Mouse (Mus musculus) heart, adult 2 months (tissue): ENCODE measurements around the gene Dnmt3b. TPM values are rescaled to one million over a fixed set of nuclear protein-coding genes. Genes with fewer than 3 reads are reported as not detected.

Experiments used
- DNase-seq, 2 experiments: peaks; one replicate each; pipeline ENCODE4 v3.0.0; 2021
- H3K27ac ChIP-seq: fragments of 200-600 bp; 2 replicates; pipeline ENCODE4 v1.8.1; 2022
- H3K27me3 ChIP-seq: fragments of 200-500 bp; 2 replicates; pipeline ENCODE4 v1.6.1; 2012; ENCODE audit warnings: mild to moderate bottlenecking, low read length, inconsistent platforms, mixed read lengths; ENCODE audit not compliant: control insufficient read depth, insufficient read depth
- H3K36me3 ChIP-seq: fragments of 200-500 bp; 2 replicates; pipeline ENCODE4 v1.6.1; 2012; ENCODE audit warnings: low read length, inconsistent platforms; ENCODE audit not compliant: control insufficient read depth, insufficient read depth
- H3K4me1 ChIP-seq: fragments of 200-500 bp; 2 replicates; pipeline ENCODE4 v1.6.1; 2011; ENCODE audit warnings: low read length; ENCODE audit not compliant: control insufficient read depth, insufficient read depth
- H3K4me3 ChIP-seq: fragments of 200-600 bp; 2 replicates; pipeline ENCODE4 v1.8.1; 2022
- H3K79me2 ChIP-seq: fragments of 200-500 bp; replicated peaks from 2 replicates; pipeline ENCODE4 v1.6.1; 2012; ENCODE audit warnings: mild to moderate bottlenecking, inconsistent platforms, low read length, moderate library complexity, mixed read lengths; ENCODE audit not compliant: control insufficient read depth, insufficient read depth
- H3K9ac ChIP-seq: fragments of 200-500 bp; 2 replicates; pipeline ENCODE4 v1.6.1; 2012; ENCODE audit warnings: low read depth, mild to moderate bottlenecking, control low read depth, inconsistent platforms, low read length, mixed read lengths
- CTCF ChIP-seq: fragments of 200-600 bp; IDR thresholded peaks from 2 replicates; pipeline ENCODE4 v1.8.1; 2022; ENCODE audit warnings: antibody characterized with exemption, mild to moderate bottlenecking, moderate library complexity
- EP300 ChIP-seq: fragments of 200-500 bp; IDR thresholded peaks from 2 replicates; pipeline ENCODE4 v1.6.1; 2011; ENCODE audit warnings: low read depth, low read length, control low read depth; ENCODE audit not compliant: insufficient read depth
- POLR2A ChIP-seq: fragments of 200-500 bp; IDR thresholded peaks from 2 replicates; pipeline ENCODE4 v1.6.1; 2011; ENCODE audit warnings: mild to moderate bottlenecking, low read depth, low read length, control low read depth; ENCODE audit not compliant: insufficient read depth
- WGBS: fragments of 180-500 bp; shearing (Covaris S2); methylation state at CpG from one replicate; pipeline ENCODE4 v1.1.7; 2018; 5-methylcytosine and 5-hydroxymethylcytosine counted together
- intact Hi-C: fragments of 180-260 bp; cut with DNase I; formaldehyde crosslinking; loops from one replicate; pipeline ENCODE4 v1.15.1; 2025
- polyA plus RNA-seq: library from polyadenylated mRNA; depleted of rRNA; stranded (reverse); fragments of >200 nt; gene quantifications from 2 replicates; pipeline ENCODE4 v1.2.3, GENCODE M21; 2012
- total RNA-seq, 2 experiments: library from RNA; stranded (reverse); gene quantifications; 2 replicates each; pipeline ENCODE4 v1.2.3; 2021

Gene Dnmt3b
- total and polyA plus RNA-seq, 3 experiments, result 0.84 to 1.6 (median 1.0) TPM

- H3K4me3 ChIP-seq, result no peak overlapping the region
- 56% methylated on average over 13 of the region's 13 CpGs for WGBS
- no peak overlapping the region for H3K9ac ChIP-seq
- TF ChIP-seq POLR2A (no peak), EP300 (no peak), CTCF (no peak)
- intact Hi-C loops, result no loop called here
- no peaks in the 10 kb centered on the region for H3K79me2 ChIP-seq
- H3K4me1 ChIP-seq, result peaks cover 5% of the 10 kb centered on the region
- peak; percentile 62 to 81 for DNase-seq
- H3K27me3 ChIP-seq, result no peaks in the 10 kb centered on the region
- H3K36me3 ChIP-seq, result no peaks in the 10 kb centered on the region
- no peak overlapping the region for H3K27ac ChIP-seq
Observed at GRCm38 (mm10) chr2:153607870-153608515, 41.3 kb upstream of the Dnmt3b start.

- Histone ChIP-seq H3K4me1 (peaks cover 5% of the 10 kb centered on the region), H3K27ac (no peak overlapping the region), H3K4me3 (no peak overlapping the region), H3K36me3 (no peaks in the 10 kb centered on the region), H3K79me2 (no peaks in the 10 kb centered on the region), H3K27me3 (no peaks in the 10 kb centered on the region), H3K9ac (no peak overlapping the region)
- intact Hi-C loops, result no loop called here
- 61% methylated on average over 8 of the region's 8 CpGs for WGBS
- no peak for TF ChIP-seq EP300
- no peak for TF ChIP-seq CTCF
- TF ChIP-seq POLR2A, result no peak
- DNase-seq, result peak in 1 of 2 experiments; percentile 35
Observed at GRCm38 (mm10) chr2:153609058-153609457, 40.2 kb upstream of the Dnmt3b start.

GRCm38 (mm10) chr2:153609548-153609947 is 39.7 kb upstream of the Dnmt3b start:
- intact Hi-C loops, result no loop called here
- peaks cover 5% of the 10 kb centered on the region for H3K4me1 ChIP-seq
- peak; percentile 85 to 86 for DNase-seq
- H3K9ac ChIP-seq, result no peak overlapping the region
- no peak overlapping the region for H3K27ac ChIP-seq
- no peak for TF ChIP-seq POLR2A
- TF ChIP-seq CTCF, result peak; percentile 93
- WGBS, result 17% methylated on average over 9 of the region's 9 CpGs
- no peaks in the 10 kb centered on the region for H3K27me3 ChIP-seq
- no peaks in the 10 kb centered on the region for H3K79me2 ChIP-seq
- no peak overlapping the region for H3K4me3 ChIP-seq
- H3K36me3 ChIP-seq, result no peaks in the 10 kb centered on the region

GRCm38 (mm10) chr2:153610426-153611240 is 38.6 kb upstream of the Dnmt3b start:
- DNase-seq, result peak in 1 of 2 experiments; percentile 10
- WGBS, result 29% methylated on average over 14 of the region's 14 CpGs
- no peaks in the 10 kb centered on the region for H3K36me3 ChIP-seq
- no peak overlapping the region for H3K4me3 ChIP-seq
- H3K4me1 ChIP-seq, result peaks cover 5% of the 10 kb centered on the region
- intact Hi-C loops, result no loop called here
- H3K27me3 ChIP-seq, result no peaks in the 10 kb centered on the region
- TF ChIP-seq CTCF (no peak), EP300 (no peak), POLR2A (no peak)
- no peak overlapping the region for H3K27ac ChIP-seq
- H3K79me2 ChIP-seq, result no peaks in the 10 kb centered on the region
- no peak overlapping the region for H3K9ac ChIP-seq

GRCm38 (mm10) chr2:153611241-153611630 is 38.0 kb upstream of the Dnmt3b start:
- TF ChIP-seq CTCF (no peak), EP300 (no peak), POLR2A (no peak)
- no peak overlapping the region for H3K4me3 ChIP-seq
- no peaks in the 10 kb centered on the region for H3K36me3 ChIP-seq
- intact Hi-C loops, result no loop called here
- no peak overlapping the region for H3K27ac ChIP-seq
- 76% methylated on average over 7 of the region's 7 CpGs for WGBS
- no peak overlapping the region for H3K9ac ChIP-seq
- no peaks in the 10 kb centered on the region for H3K79me2 ChIP-seq
- no peaks in the 10 kb centered on the region for H3K27me3 ChIP-seq
- no peak for DNase-seq
- H3K4me1 ChIP-seq, result peaks cover 5% of the 10 kb centered on the region

GRCm38 (mm10) chr2:153611743-153612142 is 37.5 kb upstream of the Dnmt3b start:
- peaks cover 5% of the 10 kb centered on the region for H3K4me1 ChIP-seq
- intact Hi-C loops, result no loop called here
- WGBS, result 98% methylated on average over 1 of the region's 1 CpGs

More at GRCm38 (mm10) chr2:153611743-153612142, 37.5 kb upstream of the Dnmt3b start:
- no peaks in the 10 kb centered on the region for H3K36me3 ChIP-seq
- H3K27ac ChIP-seq, result no peak overlapping the region
- no peak for DNase-seq
- no peak overlapping the region for H3K9ac ChIP-seq
- TF ChIP-seq CTCF (no peak), EP300 (no peak), POLR2A (no peak)
- H3K4me3 ChIP-seq, result no peak overlapping the region
- no peaks in the 10 kb centered on the region for H3K27me3 ChIP-seq
- H3K79me2 ChIP-seq, result no peaks in the 10 kb centered on the region
